Mouse (Mus musculus) neutrophil, adult 65 days (primary cell): ENCODE results near the gene Gemin4. TPM values are rescaled to one million over a fixed set of nuclear protein-coding genes. Genes with fewer than 3 reads are reported as not detected.

Experiments
- total RNA-seq: library from RNA; stranded (reverse); gene quantifications from 2 replicates; pipeline ENCODE4 v1.2.4, GENCODE M21; 2023

Gene Gemin4
- 0.64 TPM in 1 of 2 replicates, not detected in the other for total RNA-seq

DNA sequence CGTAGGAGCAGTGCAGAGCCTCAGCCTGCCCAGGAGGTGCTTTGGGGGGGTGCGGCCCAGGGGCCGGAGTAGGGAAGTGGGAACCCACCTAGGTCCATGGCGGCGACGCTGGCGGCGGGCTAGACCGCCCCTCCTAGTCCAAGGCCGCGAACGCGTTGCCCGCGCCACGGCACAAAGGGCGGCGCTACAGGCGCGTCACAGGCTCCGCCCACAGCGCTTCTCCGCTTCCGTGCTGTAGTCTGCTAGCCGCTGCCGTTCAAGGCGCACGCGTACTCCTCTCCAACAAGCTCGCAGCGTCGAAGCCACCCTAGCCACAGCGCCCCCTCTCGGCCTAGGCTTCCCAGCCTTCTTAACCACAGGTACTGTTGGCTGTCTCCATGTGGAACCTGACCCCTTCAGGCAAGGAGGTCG lies at the start of gene Gemin4, which contains the start of gene Dbil5:
Gemin4 (minus strand) TSS at position 275 of the 411 bp plus-strand sequence.
Dbil5 (plus strand) TSS at position 219 of the 411 bp plus-strand sequence.

DNA sequence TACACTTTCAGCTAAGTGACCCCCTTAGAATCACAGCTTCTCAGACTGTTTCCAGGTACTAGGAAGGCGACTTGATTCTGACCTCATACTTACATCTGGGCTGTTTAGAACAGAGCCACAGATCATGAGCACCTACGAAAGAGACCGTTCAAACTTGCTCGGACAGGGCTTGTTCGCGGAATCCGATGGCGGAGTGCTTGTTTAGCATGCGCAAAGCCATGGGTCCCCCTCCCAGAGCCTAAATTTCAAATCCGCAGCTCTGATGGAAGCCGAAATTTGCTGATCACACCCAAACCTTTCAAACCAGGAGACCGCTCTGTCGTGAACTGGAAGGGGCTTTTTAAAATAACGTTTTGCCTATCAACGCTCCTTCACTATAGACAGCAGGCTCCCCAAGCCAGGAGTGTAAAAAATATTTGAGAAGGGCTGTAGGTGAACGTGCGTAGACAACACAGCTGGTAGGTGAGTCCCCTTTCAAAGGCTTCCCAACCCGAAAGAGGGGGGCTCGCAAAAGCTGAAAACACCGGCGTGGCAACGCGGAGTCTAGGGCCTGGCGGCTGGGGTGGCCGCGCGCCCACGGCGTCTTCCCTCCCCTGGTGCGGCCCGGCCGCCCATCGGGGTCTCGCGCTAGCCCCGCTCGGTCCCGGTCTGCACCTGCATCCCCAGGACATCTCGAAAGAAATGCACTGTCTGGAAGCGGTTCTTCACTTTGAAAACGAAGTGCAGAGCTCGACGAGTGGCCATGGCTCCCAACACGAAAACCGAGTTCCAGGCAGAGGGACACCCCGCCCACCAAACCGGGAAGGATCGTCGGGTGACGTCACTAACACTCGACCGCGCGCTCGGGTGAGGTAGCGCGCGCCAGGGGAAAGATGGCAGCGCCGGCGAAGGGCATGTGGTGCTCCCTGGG lies 25.7 kb upstream of the Gemin4 start, which contains the start of the genes Mrm3 and Glod4:
Mrm3 (plus strand) TSS at position 815 of the 910 bp plus-strand sequence.
Glod4 (minus strand) TSS at position 825 of the 910 bp plus-strand sequence.

DNA sequence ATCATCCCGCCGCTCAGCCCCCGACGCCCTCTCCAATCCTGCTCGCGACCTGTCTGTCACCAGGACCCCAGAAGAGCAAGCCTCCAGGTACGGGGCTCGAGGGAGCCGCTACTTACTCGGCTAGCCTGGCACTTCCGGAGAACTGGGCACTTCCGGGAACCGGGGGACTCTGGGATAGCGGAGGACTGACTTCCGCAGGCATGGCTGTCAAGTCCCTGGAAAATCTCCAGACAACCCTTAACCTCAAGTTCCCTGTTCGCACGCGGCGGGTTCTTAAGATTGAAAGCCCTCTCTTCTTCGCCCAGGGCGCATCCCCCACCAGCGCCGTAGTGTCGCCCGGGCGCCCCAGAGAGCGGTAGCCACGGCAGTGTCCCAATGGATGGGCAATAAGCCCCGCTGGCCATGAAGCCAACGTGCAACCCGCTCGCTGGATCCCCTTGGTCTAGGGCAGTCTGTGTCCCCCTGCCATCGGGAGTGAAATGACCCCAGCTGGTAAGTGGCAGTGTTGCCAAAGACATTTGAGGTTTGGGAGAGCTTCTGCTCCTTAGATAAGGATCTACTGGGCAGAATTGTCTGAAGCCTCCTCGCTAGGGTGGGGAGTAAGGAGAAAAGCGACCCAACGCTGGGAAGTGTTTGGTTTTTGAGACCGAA lies 37.8 kb downstream of the Gemin4 start, which contains the start of the genes Vps53 and Fam57a:
Vps53 (minus strand) TSS at position 153 of the 651 bp plus-strand sequence.
Fam57a (plus strand) TSS at position 177 of the 651 bp plus-strand sequence.

Other genes with a start within 250 kb of the Gemin4 start
- gene 1700016K19Rik, start 217.8 kb downstream of the Gemin4 start, total RNA-seq: not detected in 2 replicates
- gene Rflnb, start 189.9 kb downstream of the Gemin4 start, total RNA-seq: 183 and 192 TPM in 2 replicates
- 33.0 and 45.4 TPM in 2 replicates for gene Vps53, start 38.0 kb downstream of the Gemin4 start, total RNA-seq
- gene Fam57a, start 38.0 kb downstream of the Gemin4 start, total RNA-seq: 0.48 and 1.1 TPM in 2 replicates
- gene Dbil5, start 56 bp downstream of the Gemin4 start, total RNA-seq: not detected in 2 replicates
- 2.4 and 2.6 TPM in 2 replicates for gene Mrm3, start 26.1 kb upstream of the Gemin4 start, total RNA-seq
- gene Glod4, start 26.1 kb upstream of the Gemin4 start, total RNA-seq: 21.1 and 24.9 TPM in 2 replicates
- 18.9 and 26.2 TPM in 2 replicates for gene Nxn, start 181.5 kb upstream of the Gemin4 start, total RNA-seq
- 8.2 and 17.4 TPM in 2 replicates for gene Timm22, start 189.3 kb upstream of the Gemin4 start, total RNA-seq